Mouse (Mus musculus): ENCODE results near the gene Cmtm6.

DNA sequence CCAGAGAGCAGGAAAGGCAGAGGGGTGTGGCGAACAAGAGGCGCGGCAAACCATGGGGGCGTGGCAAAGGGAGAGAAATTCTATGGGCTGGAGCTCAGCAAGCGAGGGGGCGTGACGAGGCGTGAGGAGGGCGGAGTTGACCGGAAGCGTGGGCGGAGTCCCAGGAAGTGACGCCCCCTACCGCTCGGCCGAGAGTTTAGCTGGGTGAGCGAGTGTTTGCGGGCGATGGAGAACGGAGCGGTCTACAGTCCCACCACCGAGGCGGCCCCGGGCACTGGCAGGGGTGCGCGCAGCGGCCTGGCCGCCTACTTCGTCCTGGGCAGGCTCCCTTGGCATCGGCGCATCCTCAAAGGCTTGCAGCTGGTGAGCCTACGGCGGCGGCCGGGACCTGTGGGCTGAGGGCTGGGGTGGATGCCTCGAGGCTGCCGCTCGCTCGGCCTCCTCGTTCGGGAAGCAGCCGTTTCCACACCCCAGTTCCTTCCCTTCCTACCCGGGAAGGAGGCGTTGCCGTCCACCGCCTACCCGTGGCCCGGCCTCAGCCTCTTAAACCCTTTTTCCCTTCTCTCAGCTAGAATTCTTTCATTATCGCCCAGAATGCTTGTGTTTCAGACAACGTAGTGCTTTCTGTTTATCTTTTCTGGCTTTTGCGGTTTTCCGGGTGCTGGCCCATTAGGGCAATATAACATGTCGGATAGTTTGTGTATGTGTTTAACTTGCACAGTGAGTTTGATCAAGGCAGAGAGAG lies at the start of gene Cmtm6:
- TF ChIP-seq CTCF (IDR thresholded peaks at IDR 0.05; ENCODE audit: borderline replicate concordance, insufficient read depth, low read depth, low read length) (peak; percentile 40; the same call in 1 of the 2 replicates), POLR2A (IDR thresholded peaks at IDR 0.05; ENCODE audit: borderline replicate concordance, insufficient read depth, low read length) (peak; percentile 76; the same call in 1 of the 2 replicates)

Data from cerebellum, adult 2 months (tissue).